Mouse (Mus musculus): Measurements from ENCODE around the gene Cygb. TPM values are rescaled to one million over a fixed set of nuclear protein-coding genes. Genes with fewer than 3 reads are reported as not detected.

The Cygb gene
- total and polyA plus RNA-seq, 3 experiments = not detected

DNA sequence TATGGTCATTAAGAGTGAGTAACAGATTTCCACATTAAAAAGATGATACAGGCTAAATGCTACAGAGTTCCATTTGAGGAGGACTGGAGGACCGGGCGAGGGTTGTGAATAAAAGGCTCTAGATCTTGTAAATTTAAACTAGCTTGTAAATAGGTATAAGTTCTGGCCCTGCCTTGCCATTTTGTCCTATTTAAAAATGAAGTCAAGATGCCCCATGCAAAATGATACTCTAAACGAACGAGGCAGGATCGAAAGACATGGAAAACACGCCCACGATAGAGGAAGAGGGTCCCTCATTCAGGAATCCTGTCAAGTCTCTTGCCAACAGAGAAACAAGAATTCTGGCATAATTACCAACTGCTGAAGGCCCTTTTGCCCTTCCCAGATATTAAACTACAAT lies 16.3 kb upstream of the Cygb start:
- H3K4me1 ChIP-seq (ENCODE audit: control insufficient read depth in 1 of 2, insufficient read depth in 2 of 2) = peaks cover 34 to 63% of the 10 kb centered on the region in 2 experiments
- peak overlapping the region; percentile 17 for H3K4me2 ChIP-seq (ENCODE audit: insufficient read depth, low read depth, poor library complexity, severe bottlenecking)
- peaks cover 38% of the 10 kb centered on the region for H3K79me2 ChIP-seq (replicated peaks; ENCODE audit: control insufficient read depth, extremely low read depth, insufficient read depth, poor library complexity, severe bottlenecking)
- H3K4me3 ChIP-seq (replicated peaks in 1 of 3; ENCODE audit: low read depth in 2 of 3, low read length in 2 of 3, poor library complexity in 1 of 3) = no peak overlapping the region
- H3K27me3 ChIP-seq (replicated peaks) = no peaks in the 10 kb centered on the region
- DNase-seq (ENCODE audit: extremely low read depth) = no peak
- no peak overlapping the region for H3K9ac ChIP-seq (ENCODE audit: insufficient read depth, low read depth)
- in situ Hi-C loops (cut with MboI; ENCODE audit: low pct_ligation_motif_present, low pct_unique_long_range_greater_than_20kb, low sequenced_read_pairs) = loop anchor here (25.0 kb wide), 1 partner anchor 517 kb away; the partner anchor contains the start of gene Sept9
- peaks cover 24 to 29% of the 10 kb centered on the region in 2 experiments for H3K36me3 ChIP-seq (replicated peaks in 1 of 2; ENCODE audit: control insufficient read depth in 1 of 2, insufficient read depth in 1 of 2, low read length in 1 of 2)
- H3K27ac ChIP-seq (ENCODE audit: insufficient read depth, low read depth) = no peak overlapping the region
- dilution Hi-C loops (cut with MboI; ENCODE audit: extremely low pct_ligation_motif_present, extremely low pct_unique_long_range_greater_than_20kb, low sequenced_read_pairs) = no loop called here
- TF ChIP-seq NELFE (IDR thresholded peaks at IDR 0.05; ENCODE audit: low read depth, low read length) = no peak
- 0 out of 2 replicates have a peak, but pooled peaks have one; percentile 11 for TF ChIP-seq CHD1 (IDR thresholded peaks at IDR 0.05; ENCODE audit: low read depth, low read length)
- no peak for TF ChIP-seq JUN (IDR thresholded peaks at IDR 0.05; ENCODE audit: insufficient read depth, low read depth, low read length)
- no peaks in the 10 kb centered on the region for H3K9me3 ChIP-seq (replicated peaks; ENCODE audit: low read length)

DNA sequence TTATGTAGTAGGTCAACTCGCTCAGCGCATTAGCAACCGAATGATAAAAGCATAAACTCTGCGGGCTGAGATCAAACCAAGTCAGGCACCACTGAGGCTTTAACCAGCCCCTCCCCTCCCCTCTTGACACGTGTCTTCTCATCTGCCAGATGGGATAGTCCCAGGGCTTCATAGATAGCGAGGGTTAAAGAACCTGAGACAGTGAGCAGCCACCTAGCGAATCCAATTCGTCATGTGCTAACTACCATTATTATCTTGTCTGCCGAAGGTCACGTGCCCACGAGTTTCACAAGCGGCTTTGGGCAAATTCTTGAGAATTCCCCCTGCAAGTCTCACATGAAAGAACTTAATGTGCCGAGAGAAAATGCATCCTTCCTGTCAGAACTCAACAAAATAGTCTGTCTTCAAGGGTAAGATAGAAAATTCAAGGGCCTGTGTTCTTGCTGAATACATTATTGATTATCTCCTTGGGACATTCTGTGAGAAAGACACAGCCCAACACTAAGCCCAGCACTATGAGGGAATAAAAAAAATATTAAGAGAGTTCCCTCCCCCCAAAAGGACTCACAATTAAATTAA lies 15.8 kb upstream of the Cygb start:
- dilution Hi-C loops (cut with MboI; ENCODE audit: extremely low pct_ligation_motif_present, extremely low pct_unique_long_range_greater_than_20kb, low sequenced_read_pairs) (no loop called here), in situ Hi-C loops (cut with MboI; ENCODE audit: low pct_ligation_motif_present, low pct_unique_long_range_greater_than_20kb, low sequenced_read_pairs) (loop anchor here (25.0 kb wide), 1 partner anchor 517 kb away; the partner anchor contains the start of gene Sept9)
- Histone ChIP-seq H3K4me3 (replicated peaks in 1 of 3; ENCODE audit: low read depth in 2 of 3, low read length in 2 of 3, poor library complexity in 1 of 3) (no peak overlapping the region), H3K27me3 (replicated peaks) (no peaks in the 10 kb centered on the region), H3K36me3 (replicated peaks in 1 of 2; ENCODE audit: control insufficient read depth in 1 of 2, insufficient read depth in 1 of 2, low read length in 1 of 2) (peaks cover 21 to 24% of the 10 kb centered on the region in 2 experiments), H3K4me1 (ENCODE audit: control insufficient read depth in 1 of 2, insufficient read depth in 2 of 2) (peaks cover 34 to 58% of the 10 kb centered on the region in 2 experiments), H3K4me2 (ENCODE audit: insufficient read depth, low read depth, poor library complexity, severe bottlenecking) (peak overlapping the region; percentile 48), H3K27ac (ENCODE audit: insufficient read depth, low read depth) (no peak overlapping the region), H3K9me3 (replicated peaks; ENCODE audit: low read length) (no peaks in the 10 kb centered on the region), H3K79me2 (replicated peaks; ENCODE audit: control insufficient read depth, extremely low read depth, insufficient read depth, poor library complexity, severe bottlenecking) (peaks cover 34% of the 10 kb centered on the region), H3K9ac (ENCODE audit: insufficient read depth, low read depth) (no peak overlapping the region)
- peak; percentile 91 for DNase-seq (ENCODE audit: extremely low read depth)
- TF ChIP-seq EP300 (IDR thresholded peaks at IDR 0.05; ENCODE audit: low read length) = no peak
- TF ChIP-seq E2F4 (IDR thresholded peaks at IDR 0.05; ENCODE audit: insufficient replicate concordance, low read depth, low read length) = no peak
- TF ChIP-seq MEF2A (IDR thresholded peaks at IDR 0.05; ENCODE audit: borderline replicate concordance, low read depth, low read length) = peak; percentile 54
- 0 out of 2 replicates have a peak, but pooled peaks have one; percentile 59 for TF ChIP-seq TCF12 (IDR thresholded peaks at IDR 0.05; ENCODE audit: low read depth, low read length)
- TF ChIP-seq ZC3H11A (IDR thresholded peaks at IDR 0.05; ENCODE audit: low read depth, low read length) = no peak
- TF ChIP-seq ZKSCAN1 (IDR thresholded peaks at IDR 0.05; ENCODE audit: borderline replicate concordance, low read depth, low read length) = no peak
- peak; percentile 99 for TF ChIP-seq MAX (IDR thresholded peaks at IDR 0.05; ENCODE audit: low read length)
- TF ChIP-seq UBTF (IDR thresholded peaks at IDR 0.05; ENCODE audit: low read depth, low read length) = no peak
- peak; percentile 84 for TF ChIP-seq SIN3A (IDR thresholded peaks at IDR 0.05; ENCODE audit: low read length)
- TF ChIP-seq ETS1 (conservative IDR thresholded peaks at IDR 0.05; ENCODE audit: low read depth, low read length) = peak; percentile 94
- TF ChIP-seq GABPA (IDR thresholded peaks at IDR 0.05; ENCODE audit: insufficient replicate concordance, low read depth, low read length) = no peak
- TF ChIP-seq MAZ (IDR thresholded peaks at IDR 0.05; ENCODE audit: low read depth, low read length) = peak; percentile 97
- TF ChIP-seq SMC3 (IDR thresholded peaks at IDR 0.05; ENCODE audit: low read depth, low read length) = no peak; the same call in 1 of the 2 replicates
- TF ChIP-seq RCOR1 (conservative IDR thresholded peaks at IDR 0.05; ENCODE audit: low read depth, low read length) = peak; percentile 92
- no peak for TF ChIP-seq JUND (conservative IDR thresholded peaks at IDR 0.05; ENCODE audit: low read depth, low read length)
- TF ChIP-seq NRF1 (IDR thresholded peaks at IDR 0.05; ENCODE audit: low read depth, low read length) = no peak
- TF ChIP-seq MYC (IDR thresholded peaks at IDR 0.05; ENCODE audit: low read depth, low read length) = peak; percentile 97
- TF ChIP-seq CHD2 (IDR thresholded peaks at IDR 0.05; ENCODE audit: low read length) = 0 out of 2 replicates have a peak, but pooled peaks have one; percentile 12
- TF ChIP-seq ZNF384 (IDR thresholded peaks at IDR 0.05; ENCODE audit: low read depth, low read length) = no peak
- TF ChIP-seq NELFE (IDR thresholded peaks at IDR 0.05; ENCODE audit: low read depth, low read length) = no peak
- TF ChIP-seq POLR2AphosphoS2 (IDR thresholded peaks at IDR 0.05; ENCODE audit: low read depth, low read length) = no peak
- TF ChIP-seq MXI1 (IDR thresholded peaks at IDR 0.05; ENCODE audit: low read depth, low read length) = peak; percentile 96
- peak in 1 of 2 experiments; percentile 38; a peak in 2 of 4 replicates for TF ChIP-seq CTCF (conservative IDR thresholded peaks at IDR 0.05 in 1 of 2, IDR thresholded peaks at IDR 0.05 in 1 of 2; ENCODE audit: low read depth in 2 of 2, low read length in 2 of 2)
- no peak for TF ChIP-seq POLR2A (IDR thresholded peaks at IDR 0.05; ENCODE audit: low read depth, low read length)
- TF ChIP-seq IRF4 (IDR thresholded peaks at IDR 0.05; ENCODE audit: low read depth, low read length) = peak; percentile 94
- TF ChIP-seq BHLHE40 (IDR thresholded peaks at IDR 0.05; ENCODE audit: low read depth, low read length) = peak; percentile 100
- 0 out of 2 replicates have a peak, but pooled peaks have one; percentile 45 for TF ChIP-seq CHD1 (IDR thresholded peaks at IDR 0.05; ENCODE audit: low read depth, low read length)
- peak; percentile 95 for TF ChIP-seq USF2 (conservative IDR thresholded peaks at IDR 0.05; ENCODE audit: low read depth, low read length)
- no peak for TF ChIP-seq MAFK (IDR thresholded peaks at IDR 0.05; ENCODE audit: insufficient replicate concordance, low read length)
- no peak for TF ChIP-seq ZMIZ1 (IDR thresholded peaks at IDR 0.05; ENCODE audit: low read depth, low read length)
- peak; percentile 24; the same call in 1 of the 2 replicates for TF ChIP-seq ELF1 (IDR thresholded peaks at IDR 0.05; ENCODE audit: low read depth, low read length)
